Mouse (Mus musculus) neural tube, embryonic 14.5 days (tissue): Measurements from ENCODE around the gene Myo18a. TPM values are rescaled to one million over a fixed set of nuclear protein-coding genes. Genes with fewer than 3 reads are reported as not detected.

Experiments used
- ATAC-seq: fragments of 200-750 bp; cut with Nextera tagmentation; 2 replicates; pipeline ENCODE4 v1.8.0; 2017; ENCODE audit warnings: low read depth, mild to moderate bottlenecking, moderate TSS enrichment, moderate library complexity
- H3K27ac ChIP-seq: fragments of 300-500 bp; sonication (generic); 2 replicates; pipeline ENCODE4 v1.5.1; 2014; ENCODE audit warnings: low read depth, mild to moderate bottlenecking, control low read depth, low read length, moderate library complexity, mixed read lengths
- H3K27me3 ChIP-seq: fragments of 300-500 bp; sonication (generic); 2 replicates; pipeline ENCODE4 v1.6.1; 2014; ENCODE audit warnings: low read length; ENCODE audit not compliant: control insufficient read depth, insufficient read depth
- H3K36me3 ChIP-seq: fragments of 300-500 bp; sonication (generic); 2 replicates; pipeline ENCODE4 v1.6.1; 2014; ENCODE audit warnings: low read length, mixed read lengths; ENCODE audit not compliant: control insufficient read depth, insufficient read depth
- H3K4me1 ChIP-seq: fragments of 300-500 bp; sonication (generic); 2 replicates; pipeline ENCODE4 v1.6.1; 2014; ENCODE audit warnings: low read length; ENCODE audit not compliant: control insufficient read depth, insufficient read depth
- H3K4me2 ChIP-seq: fragments of 300-500 bp; sonication (generic); 2 replicates; pipeline ENCODE4 v1.6.1; 2014; ENCODE audit warnings: mild to moderate bottlenecking, low read depth, low read length, control low read depth
- H3K4me3 ChIP-seq: fragments of 300-500 bp; sonication (generic); 2 replicates; pipeline ENCODE4 v1.5.1; 2014; ENCODE audit warnings: low read depth, low read length, control low read depth, mixed read lengths
- H3K9ac ChIP-seq: fragments of 300-500 bp; sonication (generic); replicated peaks from 2 replicates; pipeline ENCODE4 v1.6.1; 2014; ENCODE audit warnings: low read depth, mild to moderate bottlenecking, control low read depth, low read length, mixed read lengths
- H3K9me3 ChIP-seq: fragments of 300-500 bp; sonication (generic); 2 replicates; pipeline ENCODE4 v1.6.1; 2016; ENCODE audit warnings: low read length; ENCODE audit not compliant: control insufficient read depth
- WGBS: fragments of 180-500 bp; shearing (Covaris S2); extraction: QIAGEN DNeasy Blood & Tissue Kit; methylation state at CpG from one replicate; pipeline ENCODE4 v1.1.7; 2014; 5-methylcytosine and 5-hydroxymethylcytosine counted together
- polyA plus RNA-seq: library from polyadenylated mRNA; unstranded; fragments of >200 nt; fragmentation: Nextera tagmentation; extraction: Ambion mirVana; gene quantifications from 2 replicates; pipeline ENCODE4 v1.2.1, GENCODE M21; 2014

Myo18a gene
- polyA plus RNA-seq, 1 experiment from 2014 or later, result 35.7 TPM

- H3K27me3 ChIP-seq, result no peaks in the 10 kb centered on the region
- no peak overlapping the region for H3K4me2 ChIP-seq
- no peak for ATAC-seq
- H3K9me3 ChIP-seq, result no peaks in the 10 kb centered on the region
- 79% methylated on average over 5 of the region's 5 CpGs for WGBS
- H3K9ac ChIP-seq, result no peak overlapping the region
- no peaks in the 10 kb centered on the region for H3K36me3 ChIP-seq
- H3K4me1 ChIP-seq, result peaks cover 40% of the 10 kb centered on the region
- H3K4me3 ChIP-seq, result no peak overlapping the region
- H3K27ac ChIP-seq, result no peak overlapping the region
Observed at GRCm38 (mm10) chr11:77789512-77789911, 26.5 kb downstream of the Myo18a start.

DNA sequence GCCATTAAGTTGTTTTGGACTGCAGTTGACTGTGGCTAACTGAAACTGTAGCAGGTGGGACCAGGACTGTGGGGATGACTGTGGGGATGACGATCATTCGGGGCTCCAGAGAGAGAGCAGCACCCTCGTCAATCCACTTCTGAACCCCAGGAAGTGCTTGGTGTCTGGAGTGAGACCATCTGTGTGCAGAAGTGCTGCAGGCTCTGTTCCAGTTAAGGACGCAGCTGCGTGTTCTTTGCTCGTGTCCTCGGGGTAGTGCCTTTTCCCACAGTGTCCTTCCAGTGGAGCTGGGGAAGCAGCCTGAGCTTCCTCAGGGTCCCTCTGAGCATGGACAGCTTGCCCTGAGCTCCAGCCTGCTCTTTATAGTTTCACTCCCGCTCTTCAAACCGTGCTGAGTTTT is 27.2 kb downstream of the Myo18a start:
- Histone ChIP-seq H3K4me2 (no peak overlapping the region), H3K9ac (no peak overlapping the region), H3K27ac (peak overlapping the region; percentile 69), H3K9me3 (no peaks in the 10 kb centered on the region), H3K4me3 (no peak overlapping the region), H3K36me3 (no peaks in the 10 kb centered on the region), H3K4me1 (peaks cover 33% of the 10 kb centered on the region), H3K27me3 (no peaks in the 10 kb centered on the region)
- no peak for ATAC-seq
- 35% methylated on average over 9 of the region's 9 CpGs for WGBS

DNA sequence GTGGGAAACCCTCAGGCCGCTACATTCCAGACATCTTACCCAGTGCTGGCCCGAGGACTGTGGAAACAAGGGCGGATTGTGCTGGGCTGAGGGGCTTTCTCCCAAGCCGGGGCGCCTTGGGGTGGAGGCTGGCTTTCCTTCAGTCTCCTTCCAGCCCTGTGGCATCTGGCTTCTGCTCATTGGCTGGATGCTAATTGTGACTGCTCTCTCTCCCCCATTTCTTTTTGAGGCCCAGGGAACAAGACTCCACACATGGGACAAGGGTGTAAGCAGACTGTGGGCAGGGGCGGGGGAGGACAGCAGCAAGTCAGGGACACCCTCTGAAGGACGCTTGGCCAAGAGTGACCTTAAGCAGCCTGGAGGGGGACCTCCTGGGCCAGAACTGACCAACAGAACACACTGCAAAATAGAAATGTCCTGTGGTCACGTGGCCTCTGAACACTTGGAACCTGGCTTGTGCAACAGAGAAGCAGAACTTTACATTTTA is 28.2 kb downstream of the Myo18a start:
- Histone ChIP-seq H3K9me3 (no peaks in the 10 kb centered on the region), H3K27me3 (no peaks in the 10 kb centered on the region), H3K4me1 (peaks cover 28% of the 10 kb centered on the region), H3K4me2 (no peak overlapping the region), H3K4me3 (no peak overlapping the region), H3K9ac (no peak overlapping the region), H3K27ac (peak overlapping the region; percentile 69; the same call in 1 of the 2 replicates), H3K36me3 (no peaks in the 10 kb centered on the region)
- ATAC-seq, result no peak
- WGBS, result 33% methylated on average over 8 of the region's 8 CpGs

- no peak overlapping the region; the same call in 1 of the 2 replicates for H3K9ac ChIP-seq
Observed at GRCm38 (mm10) chr11:77791752-77792565, 28.9 kb downstream of the Myo18a start.

GRCm38 (mm10) chr11:77792566-77792909 is 29.5 kb downstream of the Myo18a start:
- Histone ChIP-seq H3K27me3 (no peaks in the 10 kb centered on the region), H3K4me1 (peaks cover 26% of the 10 kb centered on the region), H3K9me3 (no peaks in the 10 kb centered on the region), H3K27ac (peak overlapping the region; percentile 52; the same call in 1 of the 2 replicates), H3K9ac (no peak overlapping the region), H3K4me3 (no peak overlapping the region), H3K36me3 (no peaks in the 10 kb centered on the region), H3K4me2 (peak overlapping the region; percentile 71; the same call in 1 of the 2 replicates)
- no peak for ATAC-seq
- WGBS, result 68% methylated on average over 7 of the region's 7 CpGs

More at GRCm38 (mm10) chr11:77791752-77792565, 28.9 kb downstream of the Myo18a start:
- Histone ChIP-seq H3K27me3 (no peaks in the 10 kb centered on the region), H3K4me1 (peaks cover 26% of the 10 kb centered on the region), H3K27ac (peak overlapping the region; percentile 52; the same call in 1 of the 2 replicates), H3K4me3 (no peak overlapping the region), H3K4me2 (no peak overlapping the region), H3K9me3 (no peaks in the 10 kb centered on the region), H3K36me3 (no peaks in the 10 kb centered on the region)
- WGBS, result 46% methylated on average over 12 of the region's 12 CpGs
- ATAC-seq, result no peak

DNA sequence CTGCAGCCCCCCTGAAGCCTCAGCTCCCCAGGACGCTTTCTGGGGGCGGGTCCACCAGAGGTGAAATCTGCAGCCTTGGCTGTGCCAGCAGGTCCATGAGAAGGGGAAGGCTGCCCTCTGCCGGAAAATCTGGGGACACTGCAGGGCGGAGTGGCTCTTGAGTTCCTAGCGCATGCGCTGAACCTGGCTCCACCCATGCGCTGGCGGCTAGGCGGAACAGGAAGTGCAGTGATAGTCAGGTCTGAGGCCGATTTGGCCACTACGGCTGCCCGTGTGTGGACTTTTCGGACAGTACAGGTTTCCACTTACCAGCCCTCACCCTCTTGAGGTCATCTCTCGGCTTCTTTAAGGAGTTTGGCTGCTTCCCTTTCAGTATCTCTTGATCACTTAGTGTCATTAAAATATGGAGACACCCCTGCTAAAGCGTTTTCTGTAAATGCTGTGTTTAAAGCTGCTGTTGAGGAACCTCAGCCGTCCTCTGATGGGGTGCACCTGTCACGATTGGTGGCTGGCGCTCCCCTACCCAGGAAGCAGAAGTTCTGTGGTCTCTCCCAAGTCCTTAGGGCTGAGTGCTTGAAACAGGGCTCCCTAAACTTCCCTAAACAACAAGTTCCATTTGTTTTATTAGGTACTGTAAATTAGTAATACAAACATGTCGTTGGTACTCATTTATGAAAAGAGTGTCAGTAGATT is 30.3 kb downstream of the Myo18a start:
- H3K4me3 ChIP-seq, result peak overlapping the region; percentile 31

GRCm38 (mm10) chr11:77795216-77795615 is 32.2 kb downstream of the Myo18a start:
- H3K4me2 ChIP-seq, result no peak overlapping the region
- no peak overlapping the region for H3K9ac ChIP-seq
- no peaks in the 10 kb centered on the region for H3K27me3 ChIP-seq
- H3K27ac ChIP-seq, result no peak overlapping the region
- no peak overlapping the region for H3K4me3 ChIP-seq
- no peak for ATAC-seq
- no peaks in the 10 kb centered on the region for H3K9me3 ChIP-seq
- 75% methylated on average over 5 of the region's 5 CpGs for WGBS
- no peaks in the 10 kb centered on the region for H3K36me3 ChIP-seq
- H3K4me1 ChIP-seq, result peaks cover 23% of the 10 kb centered on the region

More for the DNA sequence above, 30.3 kb downstream of the Myo18a start:
- ATAC-seq, result peak; percentile 86; the same call in 1 of the 2 replicates
- 6% methylated on average over 19 of the region's 19 CpGs for WGBS
- H3K4me1 ChIP-seq, result peaks cover 26% of the 10 kb centered on the region
- H3K36me3 ChIP-seq, result no peaks in the 10 kb centered on the region
- 0 out of 2 replicates have a peak overlapping the region, but pooled peaks have one; percentile 52 for H3K27ac ChIP-seq
- peak overlapping the region; percentile 47; the same call in 1 of the 2 replicates for H3K9ac ChIP-seq
- no peaks in the 10 kb centered on the region for H3K9me3 ChIP-seq
- no peaks in the 10 kb centered on the region for H3K27me3 ChIP-seq
- H3K4me2 ChIP-seq, result peak overlapping the region; percentile 71

DNA sequence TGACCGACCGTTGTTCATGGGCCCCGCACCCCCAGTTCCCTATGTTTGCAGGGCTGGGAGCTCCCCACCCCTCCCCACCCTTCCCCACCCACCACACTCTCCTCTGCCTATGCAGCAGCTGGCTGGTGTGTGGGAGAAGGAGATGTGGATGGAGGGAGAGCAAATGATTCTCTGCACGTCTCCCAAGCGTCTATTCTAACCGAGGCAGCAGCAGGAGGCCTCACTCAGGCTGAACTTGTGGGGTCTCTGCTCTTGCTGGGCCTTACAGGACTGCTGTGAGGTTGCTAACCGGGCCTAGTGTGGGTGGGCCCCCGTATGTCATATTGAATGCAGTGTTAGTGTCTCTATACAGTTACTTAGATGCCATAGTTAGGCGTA is 37.4 kb downstream of the Myo18a start:
- Histone ChIP-seq H3K27me3 (no peaks in the 10 kb centered on the region), H3K9me3 (no peaks in the 10 kb centered on the region), H3K4me1 (0 out of 2 replicates have a peak, but pooled peaks cover 4% of the 10 kb centered on the region), H3K4me2 (no peak overlapping the region), H3K4me3 (no peak overlapping the region), H3K27ac (no peak overlapping the region), H3K9ac (no peak overlapping the region), H3K36me3 (no peaks in the 10 kb centered on the region)
- no peak for ATAC-seq
- WGBS, result 74% methylated on average over 9 of the region's 9 CpGs
